In the genomic region with DNA sequence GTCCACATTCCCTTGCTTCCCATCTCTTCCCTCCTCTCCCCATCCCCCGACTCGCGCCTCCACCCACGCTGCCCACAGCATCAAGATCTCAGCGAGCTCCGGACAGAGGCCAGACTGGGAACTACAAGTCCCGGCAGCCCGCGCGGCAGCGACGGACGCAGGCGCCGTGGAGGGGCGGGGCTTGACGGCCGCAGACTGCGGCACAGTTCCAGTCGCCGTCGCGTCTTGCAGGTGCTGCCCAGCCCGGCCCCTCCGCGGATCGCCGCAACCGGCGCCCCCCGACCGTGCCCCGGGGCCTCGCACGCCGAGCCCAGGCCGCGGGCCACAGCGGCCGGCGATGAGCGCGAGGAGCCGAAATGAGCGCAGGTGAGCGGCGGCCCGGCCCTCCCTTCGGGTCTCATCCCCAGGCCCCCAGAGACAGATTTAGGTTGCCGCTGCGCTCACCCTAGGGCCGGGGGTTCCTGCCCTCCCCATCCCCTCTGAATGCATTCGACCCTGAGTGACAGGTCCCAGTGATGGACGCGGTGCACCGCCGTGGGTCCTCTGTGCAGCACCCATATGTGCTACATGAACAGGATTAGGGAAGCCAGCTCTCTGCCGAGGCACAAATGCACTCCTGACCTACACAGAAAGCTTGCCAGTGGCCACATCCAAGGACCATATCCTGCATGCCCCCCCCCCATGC, we compare ENCODE assay signal across 8 mouse cellular contexts. TPM values are rescaled to one million over a fixed set of nuclear protein-coding genes. Genes with fewer than 3 reads are reported as not detected.
A peak's percentile ranks its signal among the peaks of the same experiment; 100 is the strongest.
DNase-seq lines count a peak whose midpoint lies in the region; ATAC-seq and TF ChIP-seq lines count a peak whose summit lies in the region.

A gene (plus strand): TSS at position 163 of the 685 bp plus-strand sequence.

- TF ChIP-seq CTCF in cortical plate, adult 2 months (IDR thresholded peaks at IDR 0.05; ENCODE audit: extremely low read depth, insufficient read depth, low read length) = no peak

- TF ChIP-seq POLR2A in cortical plate, adult 2 months (IDR thresholded peaks at IDR 0.05; ENCODE audit: extremely low read depth, insufficient read depth, low read length) = peak; percentile 40; the same call in 1 of the 2 replicates

- ATAC-seq in activated CD4-positive, CD25-positive, alpha-beta regulatory T cell, adult 4 months = peak; percentile 72
- peak; percentile 54 for ATAC-seq in megakaryocyte progenitor cell, adult 5-6 weeks (replicated peaks; ENCODE audit: poor library complexity)

- peak within 1 kb of the TSS; percentile 34; the same call in 1 of the 2 replicates for H3K27ac ChIP-seq in cortical plate, adult 2 months (ENCODE audit: insufficient read depth, low read length)

- peak within 1 kb of the TSS; percentile 57 for H3K4me3 ChIP-seq in cortical plate, adult 2 months (ENCODE audit: insufficient read depth, low read length)

- DNase-seq in gastrocnemius, postnatal 10 days = peak; percentile 95
- peak; percentile 90 for DNase-seq in induced T-regulatory cell, adult 2 months (ENCODE audit: low read depth)
- peak; percentile 81 to 92 for DNase-seq in left cerebral cortex, adult 9 months (ENCODE audit: low spot score in 2 of 2)
- DNase-seq in right cerebral cortex, postnatal 14 days = peak; percentile 95
- peak; percentile 88 to 91 for DNase-seq in urinary bladder, postnatal 36 days (ENCODE audit: low spot score in 2 of 2)

- H3K4me1 ChIP-seq in cortical plate, adult 2 months (ENCODE audit: control insufficient read depth, insufficient read depth, low read length) = peaks cover 6% of the 10 kb centered on the region

RNA-seq across cellular contexts. Expression of the gene that starts here (rescaled TPM):
- 1 to 10 TPM; 5.6 to 7.5 TPM for polyA plus RNA-seq in activated CD4-positive, CD25-positive, alpha-beta regulatory T cell, adult 4 months (2017; shearing (Covaris generic))
- 180 and 187 TPM in 2 replicates for polyA plus RNA-seq in cortical plate, adult 2 months (2012; rRNA removed)
- total RNA-seq in gastrocnemius, postnatal 10 days (2021) = 10 to 100 TPM; 19.1 to 25.9 TPM
- 9.0 and 13.1 TPM in 2 replicates for total RNA-seq in megakaryocyte progenitor cell, adult 5-6 weeks (2015)
- total RNA-seq in megakaryocyte progenitor cell, adult 5-6 weeks (2017) = 19.2 and 23.4 TPM in 2 replicates

Comparison
In these comparisons a context has a peak if more than half of its experiments do, and no peak if none do; other contexts are left out.
1. Peak in every context shown above with its lines: DNase-seq, ATAC-seq, H3K4me3 ChIP-seq and H3K27ac ChIP-seq.
2. RNA of the gene that starts here (polyA plus RNA-seq): 180 to 187 TPM in cortical plate, adult 2 months; 5.6 to 7.5 TPM in activated CD4-positive, CD25-positive, alpha-beta regulatory T cell, adult 4 months; every median in the first group is over 10 times any median in the second.